Mouse (Mus musculus): ENCODE measurements around the gene Ppp1r3d. TPM values are rescaled to one million over a fixed set of nuclear protein-coding genes. Genes with fewer than 3 reads are reported as not detected.

The Ppp1r3d gene
- polyA plus RNA-seq (2012; rRNA removed) = 1.4 and 2.5 TPM in 2 replicates

GRCm38 (mm10) chr2:178414261-178415149, at the start of gene Ppp1r3d, which contains the start of gene Fam217b:
Gene Ppp1r3d, minus strand, starts transcription at chr2:178414472.
Gene Fam217b, plus strand, starts transcription at chr2:178414524.

DNA sequence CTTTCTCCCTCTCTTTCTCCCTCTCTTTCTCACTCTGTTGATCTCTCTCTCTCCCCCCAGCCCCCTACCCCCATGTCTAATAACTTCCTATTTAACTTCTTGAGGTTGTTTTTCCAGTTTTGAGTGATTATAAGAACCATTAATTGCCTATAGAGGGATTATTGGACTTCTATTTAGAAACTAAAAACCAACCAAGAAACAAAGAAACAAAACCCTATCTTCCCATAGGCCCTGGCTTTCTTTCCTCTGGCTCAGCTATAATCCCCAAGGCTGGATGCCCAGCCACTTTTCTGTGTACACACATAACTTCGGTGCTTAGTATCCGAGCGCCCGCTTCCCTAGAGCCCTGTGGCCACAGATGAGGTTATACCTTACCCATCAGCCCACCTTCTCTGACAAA, 16.0 kb upstream of the Ppp1r3d start, which contains the start of gene Cdh26:
Gene Cdh26, plus strand, starts transcription at position 301 of the 400 bp plus-strand sequence.

DNA sequence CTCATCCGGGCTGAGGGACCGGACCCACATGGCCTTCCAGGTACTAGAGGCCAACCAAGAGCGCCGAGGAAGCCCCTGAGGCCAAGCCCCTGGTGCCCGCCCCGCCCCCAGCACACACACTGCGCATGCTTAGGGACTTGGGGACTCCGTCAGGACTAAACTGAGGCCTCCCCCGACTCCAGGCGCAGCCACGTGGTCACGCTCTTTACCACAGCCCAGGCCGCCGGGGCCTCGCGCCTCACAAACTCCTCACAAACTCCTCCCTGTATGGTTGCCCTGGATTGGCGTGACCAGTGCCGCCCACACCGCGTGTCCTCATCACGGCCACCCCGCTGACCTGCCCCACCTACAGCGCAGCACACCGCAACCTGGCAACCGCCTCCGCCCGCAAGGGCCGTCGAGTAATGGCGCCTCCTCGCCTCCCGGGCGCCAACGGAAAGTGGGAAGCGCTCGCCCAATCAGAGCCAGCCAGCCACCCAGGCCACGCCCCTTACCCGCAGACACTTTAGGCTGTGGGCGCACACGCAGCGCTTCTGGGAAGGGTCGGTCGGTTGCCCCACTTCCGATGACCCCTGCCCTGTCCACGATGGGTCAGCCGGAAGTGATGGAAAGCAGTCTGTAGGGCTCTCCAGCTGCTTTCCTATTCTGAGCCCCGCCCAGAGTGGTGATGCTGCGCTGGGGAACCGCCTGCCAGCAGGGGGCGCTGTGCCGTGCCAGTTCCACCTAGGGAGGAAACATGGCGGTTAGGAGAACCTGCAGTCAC, 7.0 kb downstream of the Ppp1r3d start, which contains the start of gene Sycp2:
Gene Sycp2, minus strand, starts transcription at position 633 of the 763 bp plus-strand sequence.

Other genes starting within 250 kb of the Ppp1r3d start
- gene Sycp2, start 6.8 kb downstream of the Ppp1r3d start, polyA plus RNA-seq (2012; rRNA removed) = not detected in 2 replicates
- gene Fam217b, start 52 bp upstream of the Ppp1r3d start, polyA plus RNA-seq (2012; rRNA removed) = 0.30 and 0.36 TPM in 2 replicates
- gene Cdh26, start 16.1 kb upstream of the Ppp1r3d start, polyA plus RNA-seq (2012; rRNA removed) = 0.03 and 0.17 TPM in 2 replicates

Data from stomach, adult 2 months (tissue).